Mouse (Mus musculus) kidney, adult 2 months (tissue): Measurements from ENCODE around the gene Ube2q2. TPM values are rescaled to one million over a fixed set of nuclear protein-coding genes. Genes with fewer than 3 reads are reported as not detected.

Experiments used
- DNase-seq: peaks from one replicate; pipeline ENCODE4 v3.0.0; 2021
- H3K27ac ChIP-seq: fragments of 200-500 bp; 2 replicates; pipeline ENCODE4 v1.5.1; 2012; ENCODE audit warnings: low read depth, low read length, control low read depth, inconsistent platforms; ENCODE audit not compliant: insufficient read depth
- H3K27me3 ChIP-seq: fragments of 200-500 bp; replicated peaks from 2 replicates; pipeline ENCODE4 v1.6.1; 2012; ENCODE audit warnings: mild to moderate bottlenecking, moderate library complexity, low read length, inconsistent platforms; ENCODE audit not compliant: control insufficient read depth, insufficient read depth
- H3K36me3 ChIP-seq: fragments of 200-500 bp; 2 replicates; pipeline ENCODE4 v1.6.1; 2012; ENCODE audit warnings: mild to moderate bottlenecking, moderate library complexity, low read length, inconsistent platforms; ENCODE audit not compliant: control insufficient read depth, insufficient read depth
- H3K4me1 ChIP-seq: fragments of 200-500 bp; 2 replicates; pipeline ENCODE4 v1.6.1; 2011; ENCODE audit warnings: low read length; ENCODE audit not compliant: control insufficient read depth, insufficient read depth
- H3K4me3 ChIP-seq: fragments of 200-500 bp; 2 replicates; pipeline ENCODE4 v1.5.1; 2011; ENCODE audit warnings: mild to moderate bottlenecking, low read depth, low read length, control low read depth; ENCODE audit not compliant: insufficient read depth
- CTCF ChIP-seq: fragments of 200-500 bp; conservative IDR thresholded peaks from 2 replicates; pipeline ENCODE4 v1.5.1; 2011; ENCODE audit warnings: low read depth, mild to moderate bottlenecking, control low read depth, low read length, moderate library complexity, mixed read lengths; ENCODE audit not compliant: insufficient read depth, insufficient read length
- POLR2A ChIP-seq: fragments of 200-500 bp; IDR thresholded peaks from one replicate; pipeline ENCODE4 v1.6.1; 2011; ENCODE audit warnings: low read depth, low read length, control low read depth
- WGBS: fragments of 180-500 bp; shearing (Covaris S2); methylation state at CpG from one replicate; pipeline ENCODE4 v1.1.7; 2018; 5-methylcytosine and 5-hydroxymethylcytosine counted together
- polyA plus RNA-seq: library from polyadenylated mRNA; depleted of rRNA; stranded (reverse); fragments of >200 nt; gene quantifications from 2 replicates; pipeline ENCODE4 v1.2.3, GENCODE M21; 2012

Ube2q2 gene
- polyA plus RNA-seq, 1 experiment = 10.7 TPM

GRCm38 (mm10) chr9:55211611-55212010, 63.0 kb downstream of the Ube2q2 start:
- H3K4me3 ChIP-seq = no peak overlapping the region
- 58% methylated on average over 4 of the region's 4 CpGs for WGBS
- H3K27me3 ChIP-seq = no peaks in the 10 kb centered on the region
- DNase-seq = peak; percentile 80
- peak overlapping the region; percentile 80 for H3K27ac ChIP-seq
- H3K36me3 ChIP-seq = peaks cover 7% of the 10 kb centered on the region; the same call in 1 of the 2 replicates
- peaks cover 26% of the 10 kb centered on the region; the same call in 1 of the 2 replicates for H3K4me1 ChIP-seq
- TF ChIP-seq CTCF (no peak), POLR2A (no peak)

DNA sequence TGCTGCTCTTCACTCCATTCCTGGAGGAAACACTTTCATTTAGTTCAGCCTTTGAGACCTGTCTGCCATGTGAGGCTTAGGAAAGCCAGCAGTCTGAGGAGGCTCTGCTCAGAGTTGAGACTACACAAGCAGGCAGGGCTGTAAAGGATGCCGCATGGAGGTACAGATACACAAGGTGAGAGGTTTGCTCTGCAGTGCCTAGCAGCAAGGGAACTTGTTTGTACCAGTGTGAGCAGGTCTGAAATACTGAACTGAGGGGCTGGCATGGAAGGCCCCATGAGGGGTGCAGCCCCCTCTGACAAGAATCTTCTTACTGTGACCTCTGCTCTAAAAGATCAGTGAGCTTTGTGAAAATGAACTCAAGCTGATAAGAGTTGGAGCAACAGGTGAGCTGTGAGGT, 64.7 kb downstream of the Ube2q2 start:
- no peak overlapping the region for H3K27ac ChIP-seq
- peaks cover 11% of the 10 kb centered on the region; the same call in 1 of the 2 replicates for H3K36me3 ChIP-seq
- no peak for DNase-seq
- no peak overlapping the region for H3K4me3 ChIP-seq
- H3K4me1 ChIP-seq = peaks cover 21% of the 10 kb centered on the region; the same call in 1 of the 2 replicates
- no peak for TF ChIP-seq POLR2A
- no peak for TF ChIP-seq CTCF
- no peaks in the 10 kb centered on the region for H3K27me3 ChIP-seq
- 78% methylated on average over 1 of the region's 1 CpGs for WGBS

DNA sequence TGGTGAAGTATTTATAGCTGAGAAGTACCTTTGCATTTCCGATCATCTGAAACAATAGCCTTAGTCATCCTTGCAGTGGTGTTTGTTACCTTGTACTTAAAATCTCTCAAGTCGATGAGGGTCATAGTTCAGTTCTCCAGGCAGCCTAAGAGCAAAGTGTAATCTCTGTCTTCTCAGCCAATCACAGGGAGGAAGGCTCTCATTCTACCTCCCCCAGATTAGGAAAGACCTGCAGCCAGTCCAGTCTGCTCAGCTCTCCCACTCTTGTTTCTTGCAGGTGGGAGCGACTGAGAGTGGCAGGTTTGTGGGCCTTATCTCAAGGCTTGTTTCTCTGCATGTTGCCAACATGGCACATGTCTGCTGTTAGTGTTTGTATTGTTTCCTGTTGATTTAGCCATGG, 66.4 kb downstream of the Ube2q2 start:
- H3K27ac ChIP-seq = no peak overlapping the region
- peak; percentile 58 for DNase-seq
- WGBS = 45% methylated on average over 3 of the region's 3 CpGs
- no peak overlapping the region for H3K4me3 ChIP-seq
- no peak for TF ChIP-seq CTCF
- TF ChIP-seq POLR2A = no peak
- H3K4me1 ChIP-seq = peaks cover 14% of the 10 kb centered on the region; the same call in 1 of the 2 replicates
- no peaks in the 10 kb centered on the region for H3K27me3 ChIP-seq
- peaks cover 11% of the 10 kb centered on the region; the same call in 1 of the 2 replicates for H3K36me3 ChIP-seq

DNA sequence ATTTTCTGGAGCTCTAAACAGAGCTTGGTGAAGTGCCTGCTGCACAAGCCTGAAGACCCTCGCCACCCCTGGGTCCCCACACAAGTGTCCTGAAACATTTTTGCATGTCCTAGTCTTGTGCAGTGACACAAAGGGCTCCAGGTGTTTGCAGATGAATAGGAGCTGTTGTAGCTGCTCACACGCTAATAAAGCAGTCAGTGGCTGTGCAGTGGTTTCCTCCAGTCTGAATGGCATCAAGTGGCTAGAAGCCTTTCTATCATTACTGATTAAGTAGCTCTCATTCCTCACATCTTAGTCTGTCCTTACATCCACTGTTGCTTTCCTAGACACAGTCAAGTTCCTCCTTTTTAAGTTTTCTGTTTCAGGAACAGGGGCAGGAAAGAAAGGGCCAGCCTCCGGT, 67.0 kb downstream of the Ube2q2 start:
- no peak overlapping the region for H3K4me3 ChIP-seq
- TF ChIP-seq CTCF (no peak), POLR2A (no peak)
- no peaks in the 10 kb centered on the region for H3K27me3 ChIP-seq
- WGBS = 92% methylated on average over 3 of the region's 3 CpGs
- H3K27ac ChIP-seq = no peak overlapping the region
- peaks cover 11% of the 10 kb centered on the region; the same call in 1 of the 2 replicates for H3K36me3 ChIP-seq
- H3K4me1 ChIP-seq = peaks cover 13% of the 10 kb centered on the region; the same call in 1 of the 2 replicates
- no peak for DNase-seq

GRCm38 (mm10) chr9:55216078-55216477, 67.4 kb downstream of the Ube2q2 start:
- TF ChIP-seq CTCF (no peak), POLR2A (no peak)
- no peak for DNase-seq
- H3K36me3 ChIP-seq = peaks cover 11% of the 10 kb centered on the region; the same call in 1 of the 2 replicates
- H3K27ac ChIP-seq = no peak overlapping the region
- H3K4me1 ChIP-seq = peaks cover 13% of the 10 kb centered on the region; the same call in 1 of the 2 replicates
- no peaks in the 10 kb centered on the region for H3K27me3 ChIP-seq
- no peak overlapping the region for H3K4me3 ChIP-seq
- 81% methylated on average over 2 of the region's 2 CpGs for WGBS

- WGBS = 78% methylated on average over 3 of the region's 3 CpGs
- Histone ChIP-seq H3K36me3 (peaks cover 14% of the 10 kb centered on the region; the same call in 1 of the 2 replicates), H3K4me1 (peaks cover 9% of the 10 kb centered on the region; the same call in 1 of the 2 replicates), H3K27me3 (no peaks in the 10 kb centered on the region), H3K27ac (no peak overlapping the region), H3K4me3 (no peak overlapping the region)
- DNase-seq = no peak
- TF ChIP-seq CTCF (no peak), POLR2A (no peak)
These were observed 68.7 kb downstream of the Ube2q2 start for GRCm38 (mm10) chr9:55217381-55217780.

DNA sequence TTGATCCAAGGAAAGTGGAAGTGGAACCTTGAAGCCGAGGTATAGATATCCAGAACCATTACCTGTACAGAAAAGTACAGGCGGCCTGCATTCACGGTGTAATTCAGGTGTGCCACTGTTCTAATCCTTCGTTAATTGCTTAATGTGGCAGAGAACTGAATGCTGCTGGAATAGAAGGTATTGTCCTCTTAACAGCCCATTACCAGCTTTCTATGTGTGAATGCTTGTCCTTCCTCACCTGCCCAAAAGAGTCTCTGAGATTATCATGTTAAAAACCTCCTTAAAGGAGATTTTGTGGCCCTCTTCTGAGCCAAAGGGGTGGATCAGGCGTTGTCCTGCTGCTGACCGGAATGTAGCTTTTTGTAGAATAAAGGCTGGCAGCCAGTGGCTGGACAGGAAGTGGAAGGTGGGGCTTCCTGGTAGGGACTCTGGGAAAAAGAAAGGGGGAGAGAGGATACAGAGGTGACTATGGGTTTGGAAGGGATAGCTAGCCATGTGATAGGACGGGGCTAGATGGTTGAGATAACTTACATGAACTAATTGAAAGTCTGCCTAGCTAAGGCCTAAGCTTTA, 76.6 kb downstream of the Ube2q2 start:
- no peaks in the 10 kb centered on the region for H3K27me3 ChIP-seq
- H3K27ac ChIP-seq = peak overlapping the region; percentile 66; the same call in 1 of the 2 replicates
- H3K4me1 ChIP-seq = 0 out of 2 replicates have a peak, but pooled peaks cover 2% of the 10 kb centered on the region
- TF ChIP-seq POLR2A (no peak), CTCF (no peak)
- DNase-seq = peak; percentile 51
- 84% methylated on average over 7 of the region's 7 CpGs for WGBS
- peaks cover 4% of the 10 kb centered on the region for H3K36me3 ChIP-seq
- H3K4me3 ChIP-seq = no peak overlapping the region
